Mouse (Mus musculus) adrenal gland, postnatal 25 days (tissue): Measurements from ENCODE around the gene Kif23. TPM values are rescaled to one million over a fixed set of nuclear protein-coding genes. Genes with fewer than 3 reads are reported as not detected.

Source experiments
- DNase-seq: peaks from one replicate; pipeline ENCODE4 v3.0.0; 2021; ENCODE audit warnings: mixed read lengths
- total RNA-seq: library from RNA; stranded (reverse); gene quantifications from 2 replicates; pipeline ENCODE4 v1.2.3, GENCODE M21; 2021

The Kif23 gene
- total RNA-seq, 1 experiment from 2014 or later = 13.8 TPM

- DNase-seq = no peak
These were observed 44.1 kb downstream of the Kif23 start for GRCm38 (mm10) chr9:61902445-61902844.

GRCm38 (mm10) chr9:61901574-61901973 is 45.0 kb downstream of the Kif23 start:
- DNase-seq = no peak

DNA sequence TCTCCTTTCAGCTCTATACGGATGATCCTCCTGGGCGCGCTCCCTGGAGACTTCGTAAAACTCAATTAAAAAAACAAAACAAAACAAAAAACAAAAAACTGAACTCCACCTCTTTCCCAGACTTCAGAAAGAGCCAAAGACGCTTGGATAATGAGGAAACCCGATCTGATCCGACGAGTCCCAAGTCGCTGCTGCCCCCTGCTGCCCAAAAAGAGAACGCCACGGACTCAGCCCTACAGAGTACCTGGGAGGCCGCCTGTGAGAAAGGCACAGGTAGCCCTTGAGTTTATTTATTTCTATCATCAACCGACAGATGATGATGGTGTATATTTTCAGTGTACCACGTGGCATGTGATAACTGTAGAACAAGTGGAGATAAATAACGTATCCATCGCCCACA is 46.8 kb downstream of the Kif23 start:
- peak; percentile 78 for DNase-seq

DNA sequence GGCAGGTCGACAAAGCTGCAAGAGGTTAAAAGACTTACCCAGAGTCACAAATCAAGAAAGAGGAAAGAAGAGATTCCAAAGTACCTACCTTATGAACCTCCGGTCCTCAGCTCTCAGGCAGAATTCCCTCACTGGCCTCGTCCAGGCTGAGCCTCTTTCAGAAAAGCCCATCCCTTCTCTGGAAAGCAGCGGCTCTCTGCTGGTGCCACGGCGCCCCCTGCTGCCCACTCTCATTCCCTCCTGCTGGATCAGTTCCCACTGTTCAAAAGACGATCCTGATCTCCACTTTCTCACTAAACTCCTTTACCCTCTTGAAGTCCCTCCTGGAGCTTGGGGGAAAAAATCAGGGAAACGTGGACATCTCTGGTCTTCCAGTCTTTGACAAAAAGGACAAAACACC is 48.2 kb downstream of the Kif23 start:
- peak; percentile 88 for DNase-seq

DNA sequence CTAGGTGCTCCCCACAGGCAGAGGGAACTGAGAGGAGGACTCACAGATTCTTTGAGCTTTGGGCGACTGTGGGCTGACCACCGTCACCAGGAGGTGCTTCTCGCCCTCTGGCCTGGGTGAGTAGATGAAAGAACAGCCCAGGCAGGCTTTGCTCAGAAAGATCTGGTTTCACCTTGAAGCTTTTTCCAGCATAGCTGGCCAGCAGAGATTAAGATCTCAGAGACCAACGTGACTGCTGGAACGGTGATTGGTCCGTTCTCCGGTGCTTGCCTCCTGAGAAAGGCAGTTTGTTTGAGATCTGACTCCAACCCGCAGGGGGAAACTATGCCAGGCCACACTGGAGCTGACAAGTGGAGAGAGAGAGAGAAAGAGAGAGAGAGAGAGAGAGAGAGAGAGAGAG is 51.6 kb downstream of the Kif23 start:
- peak; percentile 22 for DNase-seq

- no peak for DNase-seq
These were observed 56.7 kb downstream of the Kif23 start for GRCm38 (mm10) chr9:61889855-61890254.

GRCm38 (mm10) chr9:61887661-61888379 is 58.8 kb downstream of the Kif23 start:
- no peak for DNase-seq

DNA sequence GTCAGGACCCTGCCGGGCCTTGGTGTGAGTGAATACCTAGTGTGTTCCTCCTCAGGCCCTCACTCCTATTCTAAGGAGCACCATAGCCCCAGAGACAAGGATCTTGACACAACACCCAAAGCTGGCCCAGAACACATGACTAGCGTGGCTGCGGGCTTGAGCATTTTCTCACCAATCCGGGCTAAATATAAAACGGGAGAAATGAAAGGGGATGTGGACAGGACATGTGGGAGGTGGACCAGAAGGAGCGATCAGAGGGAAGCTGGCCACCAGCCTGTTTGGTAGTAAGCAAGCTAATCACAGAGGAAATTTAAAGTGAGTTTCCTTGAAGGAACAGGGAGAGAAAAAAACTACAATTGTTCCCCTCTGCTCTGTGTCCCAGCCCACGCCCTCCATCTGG is 60.6 kb downstream of the Kif23 start:
- no peak for DNase-seq

DNA sequence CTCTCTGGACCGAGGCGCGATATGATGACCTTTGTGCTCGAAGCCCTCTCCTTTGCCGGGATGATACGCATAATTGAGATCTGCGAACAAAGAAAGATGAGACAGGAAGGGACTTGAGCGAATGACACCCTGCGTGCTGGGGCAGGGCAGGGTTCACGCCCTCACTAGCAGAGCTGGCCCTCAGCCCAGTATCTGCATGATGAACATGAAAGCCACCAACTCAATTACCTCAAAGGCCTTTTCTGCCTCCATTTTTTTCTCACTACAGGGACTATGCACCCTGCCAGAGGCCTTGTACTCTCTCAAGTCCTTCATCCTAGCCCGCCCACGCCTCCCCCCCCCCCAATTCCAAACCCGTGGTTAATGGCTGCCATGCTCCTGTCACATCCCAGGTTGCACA is 61.6 kb downstream of the Kif23 start:
- DNase-seq = no peak

GRCm38 (mm10) chr9:61884375-61884774 is 62.2 kb downstream of the Kif23 start:
- no peak for DNase-seq

DNA sequence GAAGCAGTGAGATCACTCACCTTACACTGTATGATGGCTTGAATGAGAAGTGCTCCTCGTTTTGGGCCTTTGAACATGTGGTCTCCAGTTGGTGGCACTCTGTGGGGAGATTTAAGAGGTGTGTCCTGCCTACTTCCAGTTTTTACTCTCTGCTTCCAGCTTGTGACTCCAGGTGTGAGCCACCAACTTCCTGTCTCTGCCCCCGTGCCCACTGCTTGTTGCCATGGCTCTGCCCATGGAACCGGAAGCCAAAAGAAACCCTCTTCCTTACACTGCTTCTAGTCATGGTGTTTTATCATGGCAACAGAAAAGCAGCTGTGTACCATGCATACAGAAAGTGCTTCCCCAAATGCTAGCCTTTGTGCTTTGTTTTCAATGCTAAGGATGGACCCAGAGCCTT is 64.4 kb downstream of the Kif23 start:
- no peak for DNase-seq

DNA sequence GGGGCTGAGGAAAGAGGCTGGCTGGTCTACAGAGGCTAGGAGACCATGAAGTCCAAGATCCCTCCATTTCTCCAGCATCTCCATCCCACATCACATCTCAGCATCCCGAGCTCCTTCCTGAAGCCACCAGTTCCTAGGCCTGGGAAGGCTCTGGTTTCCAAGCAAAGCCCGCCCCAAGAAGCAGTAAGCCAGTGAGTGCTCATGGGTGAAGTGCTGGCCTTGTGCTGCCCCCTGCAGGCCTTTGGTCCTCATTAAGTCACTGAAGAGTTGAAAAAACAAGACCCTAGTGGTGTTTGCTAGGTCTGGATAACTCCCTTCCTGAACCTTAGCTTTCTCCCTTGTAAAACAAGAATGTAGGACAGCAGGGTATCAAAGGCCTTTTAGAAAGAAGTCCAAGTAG is 67.7 kb downstream of the Kif23 start:
- DNase-seq = peak; percentile 58

GRCm38 (mm10) chr9:61877373-61878112 is 69.0 kb downstream of the Kif23 start:
- no peak for DNase-seq

- no peak for DNase-seq
These were observed 73.2 kb downstream of the Kif23 start for GRCm38 (mm10) chr9:61873325-61873724.

DNA sequence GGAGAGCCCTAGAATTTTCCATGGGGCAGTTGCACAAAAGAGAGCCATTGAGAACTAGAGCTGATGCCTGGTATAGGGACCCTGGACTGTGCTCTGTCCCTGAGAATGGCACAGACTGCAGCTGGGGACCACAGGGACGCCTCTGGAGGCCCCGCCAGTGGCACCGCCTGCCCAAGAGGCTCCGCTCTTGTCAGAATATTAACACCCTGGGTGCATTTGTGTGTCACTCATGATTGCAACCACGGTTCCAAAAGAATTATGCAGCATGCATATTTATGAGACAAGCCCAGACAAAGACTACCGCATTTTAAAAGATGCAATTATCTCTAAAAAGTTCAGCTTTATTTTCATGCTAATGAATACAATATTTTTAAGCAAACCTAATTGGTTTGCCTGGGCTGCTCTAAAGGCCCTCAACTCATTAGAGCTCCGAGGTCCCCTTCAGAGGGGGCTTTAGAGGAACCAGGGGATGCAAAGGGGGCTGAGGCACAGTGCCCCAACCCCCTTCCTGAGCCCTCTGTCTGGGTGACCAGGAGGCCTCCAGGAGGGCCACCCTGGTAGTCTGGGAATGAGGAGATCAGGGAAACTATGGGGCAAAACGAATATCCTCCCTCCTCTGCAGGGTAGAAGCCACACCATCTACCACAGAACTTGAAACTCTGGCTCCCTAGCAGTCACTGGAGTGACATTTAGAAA is 74.2 kb downstream of the Kif23 start:
- DNase-seq = no peak

- no peak for DNase-seq
These were observed 74.7 kb downstream of the Kif23 start for GRCm38 (mm10) chr9:61871839-61872238.

GRCm38 (mm10) chr9:61867659-61868058 is 78.9 kb downstream of the Kif23 start:
- no peak for DNase-seq

Other genes with a start within 250 kb of the Kif23 start
- gene Rplp1, start 32.2 kb downstream of the Kif23 start, total RNA-seq = 1,828 and 1,881 TPM in 2 replicates
- 12.0 and 13.8 TPM in 2 replicates for gene Paqr5, start 80.1 kb upstream of the Kif23 start, total RNA-seq
- gene Glce, start 175.9 kb upstream of the Kif23 start, total RNA-seq = 39.3 and 44.8 TPM in 2 replicates